Mouse (Mus musculus) ES-Bruce4 (cell line): ENCODE data around the gene H3f3a. TPM values are rescaled to one million over a fixed set of nuclear protein-coding genes. Genes with fewer than 3 reads are reported as not detected.

Experiments
- H3K27ac ChIP-seq: 2 replicates; pipeline ENCODE4 v1.5.1; 2012; ENCODE audit warnings: low read length, inconsistent platforms; ENCODE audit not compliant: insufficient read depth
- H3K27me3 ChIP-seq: 2 replicates; pipeline ENCODE4 v1.6.1; 2012; ENCODE audit warnings: mild to moderate bottlenecking, low read length, inconsistent platforms; ENCODE audit not compliant: control insufficient read depth, poor library complexity, insufficient read depth, severe bottlenecking
- H3K36me3 ChIP-seq: 2 replicates; pipeline ENCODE4 v1.6.1; 2012; ENCODE audit warnings: inconsistent platforms, mild to moderate bottlenecking, low read length, moderate library complexity; ENCODE audit not compliant: control insufficient read depth, poor library complexity, insufficient read depth, severe bottlenecking
- H3K4me1 ChIP-seq: one replicate; pipeline ENCODE4 v1.8.1; 2011; ENCODE audit warnings: low read length; ENCODE audit not compliant: control insufficient read depth, insufficient read depth
- H3K4me3 ChIP-seq: 2 replicates; pipeline ENCODE4 v1.5.1; 2011; ENCODE audit warnings: low read depth, mild to moderate bottlenecking, low read length
- H3K9ac ChIP-seq: 2 replicates; pipeline ENCODE4 v1.6.1; 2012; ENCODE audit warnings: low read depth, mild to moderate bottlenecking, inconsistent platforms; ENCODE audit not compliant: poor library complexity, severe bottlenecking
- H3K9me3 ChIP-seq: replicated peaks from 2 replicates; pipeline ENCODE4 v1.6.1; 2012; ENCODE audit warnings: mild to moderate bottlenecking, low read length, inconsistent platforms; ENCODE audit not compliant: control insufficient read depth, poor library complexity, insufficient read depth, severe bottlenecking
- CTCF ChIP-seq: IDR thresholded peaks from one replicate; pipeline ENCODE4 v1.8.1; 2011; ENCODE audit warnings: low read depth, low read length
- EP300 ChIP-seq: IDR thresholded peaks from 2 replicates; pipeline ENCODE4 v1.6.1; 2011; ENCODE audit warnings: low read depth, low read length; ENCODE audit not compliant: insufficient read depth
- POLR2A ChIP-seq: IDR thresholded peaks from one replicate; pipeline ENCODE4 v1.8.1; 2011; ENCODE audit warnings: low read length; ENCODE audit not compliant: insufficient read depth
- polyA plus RNA-seq: library from polyadenylated mRNA; stranded (reverse); fragments of >200 nt; gene quantifications from 2 replicates; pipeline ENCODE4 v1.2.4, GENCODE M21; 2011; ENCODE audit warnings: low read depth; ENCODE audit not compliant: missing spikeins, insufficient read depth, insufficient read length

The H3f3a gene
- polyA plus RNA-seq, 1 experiment: 679 TPM

- Histone ChIP-seq H3K4me3 (peak overlapping the region; percentile 57), H3K27ac (peak overlapping the region; percentile 80), H3K9ac (peak overlapping the region; percentile 58), H3K9me3 (no peaks in the 10 kb centered on the region), H3K36me3 (no peaks in the 10 kb centered on the region), H3K4me1 (peaks cover 2% of the 10 kb centered on the region), H3K27me3 (no peaks in the 10 kb centered on the region)
- no peak for TF ChIP-seq EP300
- TF ChIP-seq CTCF: no peak
- no peak for TF ChIP-seq POLR2A
Observed at GRCm38 (mm10) chr1:180793445-180794117, 20.2 kb downstream of the H3f3a start.

GRCm38 (mm10) chr1:180792814-180793213 is 20.9 kb downstream of the H3f3a start:
- peak overlapping the region; percentile 80 for H3K27ac ChIP-seq
- H3K4me1 ChIP-seq: peaks cover 2% of the 10 kb centered on the region
- peak overlapping the region; percentile 58; the same call in 1 of the 2 replicates for H3K9ac ChIP-seq
- no peaks in the 10 kb centered on the region for H3K27me3 ChIP-seq
- H3K36me3 ChIP-seq: no peaks in the 10 kb centered on the region
- no peaks in the 10 kb centered on the region for H3K9me3 ChIP-seq
- TF ChIP-seq CTCF: no peak
- no peak for TF ChIP-seq EP300
- no peak for TF ChIP-seq POLR2A
- no peak overlapping the region for H3K4me3 ChIP-seq

GRCm38 (mm10) chr1:180791821-180792480 is 21.8 kb downstream of the H3f3a start:
- no peak overlapping the region for H3K27ac ChIP-seq
- no peaks in the 10 kb centered on the region for H3K36me3 ChIP-seq
- no peaks in the 10 kb centered on the region for H3K9me3 ChIP-seq
- no peaks in the 10 kb centered on the region for H3K27me3 ChIP-seq
- no peak overlapping the region for H3K4me3 ChIP-seq
- H3K9ac ChIP-seq: no peak overlapping the region
- H3K4me1 ChIP-seq: peaks cover 2% of the 10 kb centered on the region
- TF ChIP-seq POLR2A: no peak
- no peak for TF ChIP-seq CTCF
- TF ChIP-seq EP300: no peak

- H3K27ac ChIP-seq: no peak overlapping the region
- no peaks in the 10 kb centered on the region for H3K4me1 ChIP-seq
- no peak overlapping the region for H3K4me3 ChIP-seq
- H3K27me3 ChIP-seq: no peaks in the 10 kb centered on the region
- no peaks in the 10 kb centered on the region for H3K36me3 ChIP-seq
- TF ChIP-seq EP300 (no peak), POLR2A (no peak)
- H3K9ac ChIP-seq: no peak overlapping the region
- H3K9me3 ChIP-seq: no peaks in the 10 kb centered on the region
Observed at GRCm38 (mm10) chr1:180783580-180783928, 30.2 kb downstream of the H3f3a start.

- no peaks in the 10 kb centered on the region for H3K36me3 ChIP-seq
- no peak overlapping the region for H3K9ac ChIP-seq
- H3K9me3 ChIP-seq: no peaks in the 10 kb centered on the region
- H3K27ac ChIP-seq: no peak overlapping the region
- no peaks in the 10 kb centered on the region for H3K4me1 ChIP-seq
- no peaks in the 10 kb centered on the region for H3K27me3 ChIP-seq
- TF ChIP-seq POLR2A: no peak
- TF ChIP-seq EP300: no peak
- TF ChIP-seq CTCF: no peak
- no peak overlapping the region for H3K4me3 ChIP-seq
Observed at GRCm38 (mm10) chr1:180782906-180783579, 30.7 kb downstream of the H3f3a start.

GRCm38 (mm10) chr1:180781250-180781649 is 32.5 kb downstream of the H3f3a start:
- H3K27me3 ChIP-seq: no peaks in the 10 kb centered on the region
- no peaks in the 10 kb centered on the region for H3K4me1 ChIP-seq
- H3K4me3 ChIP-seq: no peak overlapping the region

More at GRCm38 (mm10) chr1:180781250-180781649, 32.5 kb downstream of the H3f3a start:
- Histone ChIP-seq H3K36me3 (no peaks in the 10 kb centered on the region), H3K9ac (no peak overlapping the region), H3K9me3 (no peaks in the 10 kb centered on the region), H3K27ac (no peak overlapping the region)
- TF ChIP-seq EP300 (no peak), POLR2A (no peak), CTCF (no peak)
